Mouse (Mus musculus) CH12.LX (cell line): ENCODE data around the gene Vim.

Experiments
- CHD2 ChIP-seq: IDR thresholded peaks from 2 replicates; pipeline ENCODE4 v1.6.1; 2011; ENCODE audit warnings: low read length, improper control_type of control experiment
- ZNF384 ChIP-seq: IDR thresholded peaks from 2 replicates; pipeline ENCODE4 v1.6.1; 2012; ENCODE audit warnings: low read depth, low read length, improper control_type of control experiment, inconsistent platforms

DNA sequence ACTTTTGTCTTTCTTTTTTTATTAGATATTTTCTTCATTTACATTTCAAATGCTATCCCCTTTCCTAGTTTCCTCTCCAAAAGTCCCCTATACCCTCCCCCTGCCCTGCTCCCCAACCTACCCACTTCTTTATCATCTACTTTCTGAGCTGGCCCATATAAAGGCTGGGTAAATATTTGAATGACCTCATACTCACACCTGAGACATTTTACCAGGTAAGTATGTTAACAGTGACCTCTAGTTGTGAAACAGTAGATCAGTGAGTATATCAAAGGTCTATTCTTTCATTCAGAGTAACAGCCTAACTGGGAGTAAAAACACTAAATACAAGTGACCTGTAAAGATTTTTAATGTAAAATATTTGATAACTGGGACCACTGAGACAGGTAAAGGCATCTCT, 37.0 kb upstream of the Vim start:
- no peak for TF ChIP-seq CHD2
- TF ChIP-seq ZNF384 = no peak
